Mouse (Mus musculus): Measurements from ENCODE around the gene Rdh12. TPM values are rescaled to one million over a fixed set of nuclear protein-coding genes. Genes with fewer than 3 reads are reported as not detected.

Gene Rdh12
- total RNA-seq, 2 experiments from 2014 or later = 0.21 to 0.54 TPM

DNA sequence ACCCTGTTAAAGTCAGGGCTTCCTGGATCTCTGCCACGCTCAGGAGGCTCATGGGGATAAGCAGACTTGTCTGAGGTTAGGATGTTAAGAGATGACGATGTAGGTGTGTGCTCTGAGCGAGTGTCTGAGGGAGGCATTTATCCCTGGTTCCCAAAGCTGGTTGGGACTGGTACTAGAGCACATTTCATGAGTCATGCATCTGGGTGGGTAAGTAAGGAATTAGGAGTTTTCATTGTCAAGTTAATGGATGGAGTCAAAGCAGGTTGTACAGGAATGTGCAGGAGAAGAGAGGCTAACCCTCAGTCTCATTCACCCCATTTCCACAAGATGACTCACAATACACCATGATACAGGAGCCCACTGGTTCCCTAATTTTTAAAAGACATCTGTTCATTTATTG is 39.4 kb downstream of the Rdh12 start:
- no peak for DNase-seq (ENCODE audit: low spot score in 2 of 2)

DNA sequence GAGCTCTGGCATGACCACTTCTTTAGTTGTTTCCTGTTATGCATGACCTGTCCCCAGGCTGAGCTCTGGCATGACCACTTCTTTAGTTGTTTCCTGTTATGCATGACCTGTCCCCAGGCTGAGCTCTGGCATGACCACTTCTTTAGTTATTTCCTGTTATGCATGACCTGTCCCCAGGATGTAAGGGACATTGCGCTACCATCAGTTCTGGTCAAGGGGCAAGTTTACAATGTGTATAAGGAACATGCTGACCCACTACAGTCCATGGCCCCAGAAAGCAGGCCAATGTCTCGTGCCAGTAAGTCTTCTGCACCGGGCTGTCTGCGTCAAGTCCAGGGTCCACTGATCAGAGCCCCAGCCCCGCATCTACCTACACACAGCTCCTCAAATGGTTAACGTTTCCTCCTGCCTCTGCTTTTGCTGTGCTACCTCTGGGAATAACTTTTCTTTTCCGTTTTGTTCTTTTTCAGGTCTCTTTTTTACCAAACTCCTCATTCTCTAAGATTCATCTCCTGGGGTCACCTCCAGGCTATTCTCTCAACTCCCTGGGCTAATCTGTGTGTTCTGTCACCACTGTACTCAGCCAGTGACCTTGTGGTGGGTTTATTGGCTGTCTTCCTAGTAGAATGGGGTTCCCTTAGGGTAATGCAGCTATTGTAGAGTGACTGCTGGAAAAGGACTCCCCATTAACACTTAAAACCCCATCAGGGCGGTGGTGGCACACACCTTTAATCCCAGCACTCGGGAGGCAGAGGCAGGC is 44.8 kb downstream of the Rdh12 start:
- DNase-seq (ENCODE audit: low spot score in 2 of 2) = no peak

DNA sequence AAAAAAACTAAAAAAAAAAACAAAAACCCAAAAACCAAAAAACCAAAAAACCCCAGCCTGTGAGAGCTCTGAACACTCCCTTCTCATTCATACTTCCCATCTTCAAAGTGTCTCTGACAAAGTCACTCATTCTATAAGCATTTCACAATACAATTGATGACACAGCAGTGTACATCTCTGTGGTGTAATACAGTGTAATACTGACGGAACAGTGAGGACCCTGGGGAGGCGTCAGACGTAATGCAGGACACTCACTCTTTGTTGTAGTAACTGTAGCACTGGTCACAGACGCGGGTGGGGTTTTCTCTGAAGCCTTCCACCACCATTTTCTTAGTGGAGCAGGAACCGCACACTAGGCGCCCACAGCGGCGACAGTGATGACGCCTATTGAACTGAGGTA is 46.3 kb downstream of the Rdh12 start:
- DNase-seq (ENCODE audit: low spot score in 2 of 2) = no peak

GRCm38 (mm10) chr12:79260154-79260553 is 51.4 kb downstream of the Rdh12 start:
- no peak for DNase-seq (ENCODE audit: low spot score in 2 of 2)

DNA sequence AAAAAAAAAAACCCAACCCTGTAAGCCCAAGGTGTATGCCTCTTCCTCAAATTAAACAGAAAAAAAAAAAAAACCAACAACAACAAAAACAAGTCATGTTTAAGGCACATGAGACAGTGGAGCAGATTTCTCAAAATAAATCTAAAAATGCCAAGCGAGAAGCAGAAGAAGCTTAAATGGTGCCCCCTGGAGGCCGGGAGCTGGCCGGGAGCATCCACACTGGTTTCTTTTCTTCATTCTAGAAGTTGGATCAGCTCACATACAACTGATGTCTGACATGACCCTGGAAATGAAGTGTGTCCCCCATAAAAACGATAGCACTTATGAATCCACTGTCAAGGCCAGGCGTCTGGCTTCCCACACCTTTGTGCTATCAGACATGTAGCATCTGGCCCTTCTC is 52.3 kb downstream of the Rdh12 start:
- peak in 1 of 2 experiments; percentile 28 for DNase-seq (ENCODE audit: low spot score in 2 of 2)

Other genes with a start within 250 kb of the Rdh12 start
- 1 to 10 TPM; 7.7 to 8.0 TPM for gene Tmem229b, start 201.3 kb upstream of the Rdh12 start, total RNA-seq (2021)
- 1 to 10 TPM; 2.2 to 2.6 TPM for gene Plekhh1, start 179.8 kb upstream of the Rdh12 start, total RNA-seq (2021)
- gene Pigh, start 119.3 kb upstream of the Rdh12 start, total RNA-seq (2021) = 1 to 10 TPM; 4.6 to 5.0 TPM
- gene Arg2, start 78.1 kb upstream of the Rdh12 start, total RNA-seq (2021) = under 1 TPM in 1 of 2 experiments, not detected in 1; 0.18 TPM
- gene Vti1b, start 36.2 kb upstream of the Rdh12 start, total RNA-seq (2021) = 10 to 100 TPM; 49.1 to 54.9 TPM
- 1 to 10 TPM; 7.2 to 8.4 TPM for gene Rdh11, start 16.6 kb upstream of the Rdh12 start, total RNA-seq (2021)
- 10 to 100 TPM; 27.7 to 29.0 TPM for gene Zfyve26, start 87.4 kb downstream of the Rdh12 start, total RNA-seq (2021)
- gene Rad51b, start 88.4 kb downstream of the Rdh12 start, total RNA-seq (2021) = 1 to 10 TPM; 2.2 to 2.3 TPM

Measured in gastrocnemius, postnatal 4 days (tissue).